Mouse (Mus musculus) liver, embryonic 14.5 days (tissue): ENCODE results near the gene Mvb12a.

Source experiments
- CTCF ChIP-seq: IDR thresholded peaks from 2 replicates; pipeline ENCODE4 v1.5.1; 2016; ENCODE audit warnings: antibody characterized with exemption, low read depth, control low read depth
- EP300 ChIP-seq: IDR thresholded peaks from 2 replicates; pipeline ENCODE4 v1.6.1; 2016; ENCODE audit warnings: antibody characterized with exemption, low read depth

- TF ChIP-seq CTCF (no peak), EP300 (no peak)
Observed at GRCm38 (mm10) chr8:71554644-71555043, 11.9 kb downstream of the Mvb12a start.
